Mouse (Mus musculus): ENCODE results near the gene Cacna2d3. TPM values are rescaled to one million over a fixed set of nuclear protein-coding genes. Genes with fewer than 3 reads are reported as not detected.

Cacna2d3 gene
- polyA plus RNA-seq, 1 experiment from 2014 or later, result 0.45 TPM

- Histone ChIP-seq H3K9ac (no peak overlapping the region), H3K36me3 (ENCODE audit: insufficient read depth) (no peaks in the 10 kb centered on the region), H3K4me1 (ENCODE audit: insufficient read depth) (no peaks in the 10 kb centered on the region), H3K9me3 (ENCODE audit: low read depth, low read length) (no peaks in the 10 kb centered on the region), H3K4me3 (ENCODE audit: low read depth, low read length) (no peak overlapping the region), H3K27ac (ENCODE audit: low read depth) (no peak overlapping the region), H3K27me3 (ENCODE audit: insufficient read depth, low read length) (no peaks in the 10 kb centered on the region), H3K4me2 (no peak overlapping the region)
- 76% methylated on average over 5 of the region's 5 CpGs for WGBS
- no peak for DNase-seq
- ATAC-seq (ENCODE audit: insufficient read depth), result no peak
- no peak for TF ChIP-seq CTCF (IDR thresholded peaks at IDR 0.05; ENCODE audit: low read depth)
These were observed 614.2 kb downstream of the Cacna2d3 start for GRCm38 (mm10) chr14:29107464-29107863.

GRCm38 (mm10) chr14:29097776-29098175 is 623.9 kb downstream of the Cacna2d3 start:
- Histone ChIP-seq H3K27ac (ENCODE audit: low read depth) (no peak overlapping the region), H3K4me3 (ENCODE audit: low read depth, low read length) (no peak overlapping the region), H3K9ac (no peak overlapping the region), H3K9me3 (ENCODE audit: low read depth, low read length) (no peaks in the 10 kb centered on the region), H3K4me1 (ENCODE audit: insufficient read depth) (no peaks in the 10 kb centered on the region), H3K27me3 (ENCODE audit: insufficient read depth, low read length) (no peaks in the 10 kb centered on the region), H3K4me2 (no peak overlapping the region), H3K36me3 (ENCODE audit: insufficient read depth) (no peaks in the 10 kb centered on the region)
- WGBS, result 58% methylated on average over 12 of the region's 12 CpGs
- no peak for TF ChIP-seq CTCF (IDR thresholded peaks at IDR 0.05; ENCODE audit: low read depth)
- DNase-seq (no peak), ATAC-seq (ENCODE audit: insufficient read depth) (no peak)

DNA sequence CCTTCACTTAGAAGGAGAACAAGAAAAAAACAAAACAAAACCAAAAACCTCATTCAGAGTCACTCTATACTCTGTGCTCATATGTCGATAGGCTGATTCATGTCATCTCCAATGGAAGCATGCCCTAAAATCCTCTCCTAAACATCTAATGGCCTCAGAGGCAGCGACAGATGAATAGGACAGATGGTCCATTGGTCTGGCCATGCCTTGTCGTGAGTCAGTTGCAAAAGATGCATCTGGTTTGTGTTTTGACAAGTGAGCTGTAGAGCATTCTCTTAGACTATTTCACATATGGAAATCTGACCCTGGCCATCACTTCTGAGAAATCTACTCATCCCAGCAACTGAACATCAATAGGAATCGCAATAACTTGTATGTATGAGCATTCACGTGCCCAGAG is 626.2 kb downstream of the Cacna2d3 start:
- H3K4me3 ChIP-seq (ENCODE audit: low read depth, low read length), result no peak overlapping the region
- 71% methylated on average over 5 of the region's 5 CpGs for WGBS
- H3K27ac ChIP-seq (ENCODE audit: low read depth), result no peak overlapping the region
- no peaks in the 10 kb centered on the region for H3K9me3 ChIP-seq (ENCODE audit: low read depth, low read length)
- no peaks in the 10 kb centered on the region for H3K27me3 ChIP-seq (ENCODE audit: insufficient read depth, low read length)
- no peak for ATAC-seq (ENCODE audit: insufficient read depth)
- no peak for DNase-seq
- no peak overlapping the region for H3K4me2 ChIP-seq
- no peak overlapping the region for H3K9ac ChIP-seq
- no peak for TF ChIP-seq CTCF (IDR thresholded peaks at IDR 0.05; ENCODE audit: low read depth)
- no peaks in the 10 kb centered on the region for H3K4me1 ChIP-seq (ENCODE audit: insufficient read depth)
- H3K36me3 ChIP-seq (ENCODE audit: insufficient read depth), result no peaks in the 10 kb centered on the region

DNA sequence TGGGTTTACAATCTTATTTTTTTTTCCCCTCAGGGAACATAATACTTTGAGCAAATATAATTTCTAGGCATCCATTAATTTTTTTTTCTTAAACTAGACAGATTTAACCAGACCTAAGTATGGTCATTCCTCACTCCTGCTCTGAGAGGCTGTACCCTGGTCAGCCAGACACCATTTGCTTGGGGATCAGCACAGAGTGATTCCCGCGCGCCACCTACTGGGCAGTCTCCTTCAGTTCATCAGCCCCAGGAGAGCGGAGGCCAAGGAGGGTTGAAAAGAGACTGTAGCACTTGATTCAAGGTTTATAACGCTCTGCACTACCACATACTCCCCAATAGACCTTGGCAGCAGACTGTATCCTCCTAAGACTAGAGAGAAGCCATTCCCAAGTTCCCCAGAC is 631.6 kb downstream of the Cacna2d3 start:
- ATAC-seq (ENCODE audit: insufficient read depth) (peak; percentile 86; the same call in 1 of the 2 replicates), DNase-seq (peak; percentile 89)
- H3K4me3 ChIP-seq (ENCODE audit: low read depth, low read length), result no peak overlapping the region
- no peak overlapping the region for H3K9ac ChIP-seq
- H3K36me3 ChIP-seq (ENCODE audit: insufficient read depth), result no peaks in the 10 kb centered on the region
- no peak overlapping the region for H3K4me2 ChIP-seq
- no peak overlapping the region for H3K27ac ChIP-seq (ENCODE audit: low read depth)
- 2% methylated on average over 5 of the region's 5 CpGs for WGBS
- no peaks in the 10 kb centered on the region for H3K4me1 ChIP-seq (ENCODE audit: insufficient read depth)
- no peaks in the 10 kb centered on the region for H3K9me3 ChIP-seq (ENCODE audit: low read depth, low read length)
- no peaks in the 10 kb centered on the region; the same call in 1 of the 2 replicates for H3K27me3 ChIP-seq (ENCODE audit: insufficient read depth, low read length)
- TF ChIP-seq CTCF (IDR thresholded peaks at IDR 0.05; ENCODE audit: low read depth), result peak; percentile 93

DNA sequence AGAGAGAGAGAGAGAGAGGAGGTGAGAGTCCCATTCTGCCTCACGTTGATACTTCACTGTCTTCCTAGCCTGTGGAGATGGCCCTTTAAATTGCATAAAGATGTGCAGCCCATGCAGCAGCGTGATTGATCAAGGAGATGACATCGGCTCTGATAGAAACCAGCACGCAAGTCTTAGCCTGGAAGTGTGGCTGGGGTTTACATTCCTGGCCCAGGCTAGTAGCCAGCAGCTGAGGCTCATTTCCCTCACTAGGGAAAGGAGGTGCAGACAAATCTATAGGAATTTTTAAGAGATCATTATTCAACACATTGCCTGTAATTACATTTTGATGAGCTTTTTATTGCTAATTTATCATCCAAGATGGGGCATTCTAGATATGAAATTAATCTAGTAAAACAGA is 635.1 kb downstream of the Cacna2d3 start:
- Histone ChIP-seq H3K4me2 (no peak overlapping the region), H3K4me1 (ENCODE audit: insufficient read depth) (no peaks in the 10 kb centered on the region), H3K4me3 (ENCODE audit: low read depth, low read length) (no peak overlapping the region), H3K27ac (ENCODE audit: low read depth) (no peak overlapping the region), H3K9me3 (ENCODE audit: low read depth, low read length) (no peaks in the 10 kb centered on the region), H3K36me3 (ENCODE audit: insufficient read depth) (no peaks in the 10 kb centered on the region), H3K9ac (no peak overlapping the region), H3K27me3 (ENCODE audit: insufficient read depth, low read length) (no peaks in the 10 kb centered on the region; the same call in 1 of the 2 replicates)
- DNase-seq (peak; percentile 65), ATAC-seq (ENCODE audit: insufficient read depth) (no peak)
- TF ChIP-seq CTCF (IDR thresholded peaks at IDR 0.05; ENCODE audit: low read depth), result no peak
- WGBS, result 15% methylated on average over 4 of the region's 4 CpGs

GRCm38 (mm10) chr14:29085493-29086159 is 636.0 kb downstream of the Cacna2d3 start:
- Histone ChIP-seq H3K4me1 (ENCODE audit: insufficient read depth) (no peaks in the 10 kb centered on the region), H3K27ac (ENCODE audit: low read depth) (no peak overlapping the region), H3K4me3 (ENCODE audit: low read depth, low read length) (no peak overlapping the region), H3K9ac (no peak overlapping the region), H3K4me2 (no peak overlapping the region), H3K27me3 (ENCODE audit: insufficient read depth, low read length) (no peaks in the 10 kb centered on the region; the same call in 1 of the 2 replicates), H3K36me3 (ENCODE audit: insufficient read depth) (no peaks in the 10 kb centered on the region), H3K9me3 (ENCODE audit: low read depth, low read length) (no peaks in the 10 kb centered on the region)
- no peak for DNase-seq
- ATAC-seq (ENCODE audit: insufficient read depth), result no peak
- 61% methylated on average over 7 of the region's 7 CpGs for WGBS
- TF ChIP-seq CTCF (IDR thresholded peaks at IDR 0.05; ENCODE audit: low read depth), result no peak

DNA sequence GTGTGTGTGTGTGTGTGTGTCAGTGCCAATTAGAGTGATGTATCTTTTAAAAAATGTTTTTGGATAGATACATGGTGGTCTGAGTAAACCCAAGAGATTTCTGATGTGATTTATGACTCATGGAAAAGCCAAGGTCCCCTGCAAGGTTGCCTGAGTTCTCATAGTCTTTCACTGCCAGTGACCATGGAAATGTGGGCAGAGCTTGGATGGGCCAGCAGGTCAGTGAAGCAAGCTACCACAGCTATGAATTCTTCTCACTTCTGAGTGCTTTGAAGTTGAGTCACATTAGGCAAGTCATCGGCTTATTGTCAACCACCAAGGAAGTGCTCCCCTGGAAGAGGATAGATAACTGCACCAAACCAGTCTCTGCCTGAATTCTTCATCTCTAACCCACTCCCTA is 639.5 kb downstream of the Cacna2d3 start:
- no peak for ATAC-seq (ENCODE audit: insufficient read depth)
- Histone ChIP-seq H3K36me3 (ENCODE audit: insufficient read depth) (no peaks in the 10 kb centered on the region), H3K4me2 (no peak overlapping the region), H3K27me3 (ENCODE audit: insufficient read depth, low read length) (no peaks in the 10 kb centered on the region), H3K4me3 (ENCODE audit: low read depth, low read length) (no peak overlapping the region), H3K4me1 (ENCODE audit: insufficient read depth) (no peaks in the 10 kb centered on the region), H3K9ac (no peak overlapping the region), H3K27ac (ENCODE audit: low read depth) (no peak overlapping the region), H3K9me3 (ENCODE audit: low read depth, low read length) (no peaks in the 10 kb centered on the region)
- 72% methylated on average over 1 of the region's 1 CpGs for WGBS
- DNase-seq, result no peak
- TF ChIP-seq CTCF (IDR thresholded peaks at IDR 0.05; ENCODE audit: low read depth), result no peak
